Mouse (Mus musculus) forebrain, embryonic 10.5 days (tissue): ENCODE data around the gene Btbd7. TPM values are rescaled to one million over a fixed set of nuclear protein-coding genes. Genes with fewer than 3 reads are reported as not detected.

Experiments
- DNase-seq: peaks from one replicate; pipeline ENCODE4 v3.0.0-alpha.2; 2017; ENCODE audit warnings: low spot score; ENCODE audit errors: extremely low spot score
- H3K27ac ChIP-seq: fragments of 300-500 bp; sonication (generic); 2 replicates; pipeline ENCODE4 v1.5.1; 2016; ENCODE audit warnings: mild to moderate bottlenecking
- H3K27me3 ChIP-seq: fragments of 300-500 bp; sonication (generic); 2 replicates; pipeline ENCODE4 v1.6.1; 2016; ENCODE audit warnings: mild to moderate bottlenecking; ENCODE audit not compliant: poor library complexity, severe bottlenecking
- H3K36me3 ChIP-seq: fragments of 300-500 bp; sonication (generic); replicated peaks from 2 replicates; pipeline ENCODE4 v1.6.1; 2016; ENCODE audit warnings: mild to moderate bottlenecking, moderate library complexity
- H3K4me1 ChIP-seq: fragments of 300-500 bp; sonication (generic); 2 replicates; pipeline ENCODE4 v1.6.1; 2016
- H3K4me3 ChIP-seq: fragments of 300-500 bp; sonication (generic); 2 replicates; pipeline ENCODE4 v1.5.1; 2016; ENCODE audit warnings: mild to moderate bottlenecking, moderate library complexity
- H3K9me3 ChIP-seq: fragments of 300-500 bp; sonication (generic); 2 replicates; pipeline ENCODE4 v1.6.1; 2016; ENCODE audit warnings: mild to moderate bottlenecking, moderate library complexity
- WGBS: fragments of 180-500 bp; shearing (Covaris S2); methylation state at CpG from one replicate; pipeline ENCODE4 v1.1.7; 2016; 5-methylcytosine and 5-hydroxymethylcytosine counted together
- polyA plus RNA-seq: library from polyadenylated mRNA; unstranded; fragments of >200 nt; fragmentation: Nextera tagmentation; extraction: Ambion mirVana; gene quantifications from 2 replicates; pipeline ENCODE4 v1.2.1, GENCODE M21; 2016

Btbd7 gene
- polyA plus RNA-seq, 1 experiment from 2014 or later = 17.1 TPM

- WGBS = 79% methylated on average over 1 of the region's 1 CpGs
- no peaks in the 10 kb centered on the region for H3K9me3 ChIP-seq
- H3K27ac ChIP-seq = no peak overlapping the region
- H3K4me1 ChIP-seq = 0 out of 2 replicates have a peak, but pooled peaks cover 6% of the 10 kb centered on the region
- no peaks in the 10 kb centered on the region for H3K27me3 ChIP-seq
- no peak for DNase-seq
- H3K4me3 ChIP-seq = no peak overlapping the region
- H3K36me3 ChIP-seq = peaks cover 18% of the 10 kb centered on the region
These were observed 45.4 kb downstream of the Btbd7 start for GRCm38 (mm10) chr12:102832746-102833300.

GRCm38 (mm10) chr12:102831888-102832287, 46.4 kb downstream of the Btbd7 start:
- no peak overlapping the region for H3K27ac ChIP-seq
- H3K9me3 ChIP-seq = no peaks in the 10 kb centered on the region
- H3K4me1 ChIP-seq = 0 out of 2 replicates have a peak, but pooled peaks cover 6% of the 10 kb centered on the region
- H3K36me3 ChIP-seq = peaks cover 11% of the 10 kb centered on the region; the same call in 1 of the 2 replicates
- no peak overlapping the region for H3K4me3 ChIP-seq
- no peaks in the 10 kb centered on the region for H3K27me3 ChIP-seq
- DNase-seq = no peak
- 94% methylated on average over 1 of the region's 1 CpGs for WGBS

- Histone ChIP-seq H3K9me3 (no peaks in the 10 kb centered on the region), H3K4me3 (no peak overlapping the region), H3K27me3 (no peaks in the 10 kb centered on the region), H3K36me3 (peaks cover 10% of the 10 kb centered on the region; the same call in 1 of the 2 replicates), H3K27ac (no peak overlapping the region), H3K4me1 (no peaks in the 10 kb centered on the region)
- 91% methylated on average over 1 of the region's 1 CpGs for WGBS
- DNase-seq = no peak
These were observed 51.2 kb downstream of the Btbd7 start for GRCm38 (mm10) chr12:102827119-102827518.

GRCm38 (mm10) chr12:102826399-102826798, 51.9 kb downstream of the Btbd7 start:
- Histone ChIP-seq H3K36me3 (peaks cover 10% of the 10 kb centered on the region; the same call in 1 of the 2 replicates), H3K4me3 (no peak overlapping the region), H3K27me3 (no peaks in the 10 kb centered on the region), H3K27ac (no peak overlapping the region), H3K4me1 (no peaks in the 10 kb centered on the region), H3K9me3 (no peaks in the 10 kb centered on the region)
- no peak for DNase-seq
- WGBS = 93% methylated on average over 1 of the region's 1 CpGs

GRCm38 (mm10) chr12:102814858-102815257, 63.4 kb downstream of the Btbd7 start:
- WGBS = 93% methylated on average over 1 of the region's 1 CpGs

GRCm38 (mm10) chr12:102799528-102799927, 78.7 kb downstream of the Btbd7 start:
- H3K4me1 ChIP-seq = no peaks in the 10 kb centered on the region
- H3K27ac ChIP-seq = no peak overlapping the region
- DNase-seq = no peak
- no peaks in the 10 kb centered on the region for H3K27me3 ChIP-seq
- no peak overlapping the region for H3K4me3 ChIP-seq
- no peaks in the 10 kb centered on the region for H3K9me3 ChIP-seq
- 95% methylated on average over 2 of the region's 2 CpGs for WGBS
- H3K36me3 ChIP-seq = peaks cover 32% of the 10 kb centered on the region

More at GRCm38 (mm10) chr12:102814858-102815257, 63.4 kb downstream of the Btbd7 start:
- no peak overlapping the region for H3K4me3 ChIP-seq
- no peak overlapping the region for H3K27ac ChIP-seq
- no peaks in the 10 kb centered on the region for H3K4me1 ChIP-seq
- H3K9me3 ChIP-seq = no peaks in the 10 kb centered on the region
- DNase-seq = no peak
- H3K36me3 ChIP-seq = peaks cover 38% of the 10 kb centered on the region
- H3K27me3 ChIP-seq = no peaks in the 10 kb centered on the region

GRCm38 (mm10) chr12:102787927-102788326, 90.3 kb downstream of the Btbd7 start:
- Histone ChIP-seq H3K9me3 (no peaks in the 10 kb centered on the region), H3K36me3 (peaks cover 95% of the 10 kb centered on the region), H3K4me3 (no peak overlapping the region), H3K27me3 (no peaks in the 10 kb centered on the region), H3K4me1 (no peaks in the 10 kb centered on the region), H3K27ac (no peak overlapping the region)
- DNase-seq = no peak
- 87% methylated on average over 7 of the region's 7 CpGs for WGBS

- no peak for DNase-seq
- Histone ChIP-seq H3K36me3 (peaks cover 91% of the 10 kb centered on the region), H3K27me3 (no peaks in the 10 kb centered on the region), H3K27ac (no peak overlapping the region), H3K9me3 (no peaks in the 10 kb centered on the region), H3K4me3 (no peak overlapping the region), H3K4me1 (no peaks in the 10 kb centered on the region)
- 92% methylated on average over 5 of the region's 5 CpGs for WGBS
These were observed 92.7 kb downstream of the Btbd7 start for GRCm38 (mm10) chr12:102785593-102785985.

- DNase-seq = no peak
- Histone ChIP-seq H3K36me3 (peaks cover 89% of the 10 kb centered on the region), H3K4me1 (no peaks in the 10 kb centered on the region), H3K9me3 (no peaks in the 10 kb centered on the region), H3K4me3 (no peak overlapping the region), H3K27ac (no peak overlapping the region), H3K27me3 (no peaks in the 10 kb centered on the region)
- WGBS = 94% methylated on average over 19 of the region's 19 CpGs
These were observed 93.2 kb downstream of the Btbd7 start for GRCm38 (mm10) chr12:102784899-102785592.

- Histone ChIP-seq H3K27ac (no peak overlapping the region), H3K27me3 (no peaks in the 10 kb centered on the region), H3K4me3 (no peak overlapping the region), H3K9me3 (no peaks in the 10 kb centered on the region), H3K4me1 (no peaks in the 10 kb centered on the region), H3K36me3 (peaks cover 74% of the 10 kb centered on the region)
- DNase-seq = no peak
- WGBS = 92% methylated on average over 5 of the region's 5 CpGs
These were observed 95.4 kb downstream of the Btbd7 start for GRCm38 (mm10) chr12:102782841-102783240.

GRCm38 (mm10) chr12:102779452-102779851, 98.8 kb downstream of the Btbd7 start:
- WGBS = 50% methylated on average over 3 of the region's 3 CpGs
- Histone ChIP-seq H3K36me3 (peaks cover 76% of the 10 kb centered on the region), H3K27me3 (no peaks in the 10 kb centered on the region), H3K9me3 (no peaks in the 10 kb centered on the region), H3K27ac (no peak overlapping the region), H3K4me1 (no peaks in the 10 kb centered on the region), H3K4me3 (no peak overlapping the region)
- DNase-seq = no peak

- Histone ChIP-seq H3K27me3 (no peaks in the 10 kb centered on the region), H3K4me1 (no peaks in the 10 kb centered on the region), H3K4me3 (no peak overlapping the region), H3K27ac (no peak overlapping the region), H3K36me3 (peaks cover 76% of the 10 kb centered on the region), H3K9me3 (no peaks in the 10 kb centered on the region)
- 85% methylated on average over 5 of the region's 5 CpGs for WGBS
- DNase-seq = no peak
These were observed 100.1 kb downstream of the Btbd7 start for GRCm38 (mm10) chr12:102778151-102778550.

GRCm38 (mm10) chr12:102776035-102776434, 102.2 kb downstream of the Btbd7 start:
- H3K36me3 ChIP-seq = peaks cover 78% of the 10 kb centered on the region
- H3K9me3 ChIP-seq = peaks cover 2% of the 10 kb centered on the region; the same call in 1 of the 2 replicates
- no peak for DNase-seq
- H3K4me1 ChIP-seq = no peaks in the 10 kb centered on the region
- no peaks in the 10 kb centered on the region for H3K27me3 ChIP-seq
- no peak overlapping the region for H3K27ac ChIP-seq
- WGBS = 92% methylated on average over 14 of the region's 14 CpGs
- no peak overlapping the region for H3K4me3 ChIP-seq
